8 mouse cellular contexts compared by ENCODE assay signal in genomic region chr13:107601132-107601439, GRCm38 (mm10).
DNase-seq lines count a peak whose midpoint lies in the region; ATAC-seq lines count a peak whose summit lies in the region.
"Had no signal": no experiment of that assay in that cellular context is flagged by ENCODE, and none has a peak within 500 bp of the region (broad histone marks: within the 10 kb centered on the region; RNA-seq: fewer than 3 reads in every experiment).

No protein-coding gene starts in this region.

- H3K4me2 ChIP-seq in liver, embryonic 13.5 days = 0 out of 2 replicates have a peak overlapping the region, but pooled peaks have one; percentile 37
- no peak overlapping the region; the same call in 1 of the 2 replicates for H3K4me2 ChIP-seq in liver, embryonic 11.5 days
- H3K4me2 ChIP-seq in embryonic facial prominence, embryonic 12.5 days (replicated peaks) = peak overlapping the region; percentile 26; the same call in 1 of the 2 replicates
- H3K4me2 ChIP-seq in hindbrain, embryonic 16.5 days (ENCODE audit: low read length) = peak overlapping the region; percentile 40
- peak overlapping the region; percentile 45; the same call in 1 of the 2 replicates for H3K4me2 ChIP-seq in neural tube, embryonic 12.5 days (replicated peaks)

- 74% methylated on average over 4 of the region's 4 CpGs for WGBS in liver, embryonic 13.5 days (ENCODE audit: insufficient replicate concordance)
- 76% methylated on average over 4 of the region's 4 CpGs for WGBS in liver, embryonic 11.5 days
- 83% methylated on average over 4 of the region's 4 CpGs for WGBS in embryonic facial prominence, embryonic 12.5 days
- WGBS in hindbrain, embryonic 16.5 days = 86% methylated on average over 4 of the region's 4 CpGs
- 90% methylated on average over 4 of the region's 4 CpGs for WGBS in neural tube, embryonic 12.5 days

- no peaks in the 10 kb centered on the region for H3K36me3 ChIP-seq in liver, embryonic 13.5 days
- H3K36me3 ChIP-seq in liver, embryonic 11.5 days (ENCODE audit: control insufficient read depth, insufficient read depth, low read length) = no peaks in the 10 kb centered on the region
- H3K36me3 ChIP-seq in embryonic facial prominence, embryonic 12.5 days = no peaks in the 10 kb centered on the region
- no peaks in the 10 kb centered on the region for H3K36me3 ChIP-seq in hindbrain, embryonic 16.5 days (ENCODE audit: control insufficient read depth, insufficient read depth, low read length)
- H3K36me3 ChIP-seq in neural tube, embryonic 12.5 days = no peaks in the 10 kb centered on the region

- H3K4me3 ChIP-seq in liver, embryonic 13.5 days (replicated peaks) = no peak overlapping the region
- no peak overlapping the region for H3K4me3 ChIP-seq in liver, embryonic 11.5 days (ENCODE audit: low read depth, low read length)
- no peak overlapping the region for H3K4me3 ChIP-seq in embryonic facial prominence, embryonic 12.5 days
- H3K4me3 ChIP-seq in hindbrain, embryonic 16.5 days (ENCODE audit: low read length) = no peak overlapping the region
- H3K4me3 ChIP-seq in neural tube, embryonic 12.5 days = no peak overlapping the region

- H3K9me3 ChIP-seq in liver, embryonic 13.5 days (replicated peaks) = no peaks in the 10 kb centered on the region
- H3K9me3 ChIP-seq in liver, embryonic 11.5 days (ENCODE audit: control insufficient read depth, low read length) = no peaks in the 10 kb centered on the region
- H3K9me3 ChIP-seq in embryonic facial prominence, embryonic 12.5 days = no peaks in the 10 kb centered on the region
- no peaks in the 10 kb centered on the region; the same call in 1 of the 2 replicates for H3K9me3 ChIP-seq in hindbrain, embryonic 16.5 days (ENCODE audit: control insufficient read depth, low read length)
- peaks cover 7% of the 10 kb centered on the region; the same call in 1 of the 2 replicates for H3K9me3 ChIP-seq in neural tube, embryonic 12.5 days

- H3K27ac ChIP-seq in liver, embryonic 13.5 days = no peak overlapping the region
- H3K27ac ChIP-seq in liver, embryonic 11.5 days (ENCODE audit: low read depth, low read length) = no peak overlapping the region
- no peak overlapping the region for H3K27ac ChIP-seq in embryonic facial prominence, embryonic 12.5 days
- no peak overlapping the region for H3K27ac ChIP-seq in hindbrain, embryonic 16.5 days (ENCODE audit: low read depth, low read length)
- no peak overlapping the region for H3K27ac ChIP-seq in neural tube, embryonic 12.5 days

- no peaks in the 10 kb centered on the region for H3K27me3 ChIP-seq in liver, embryonic 13.5 days
- H3K27me3 ChIP-seq in liver, embryonic 11.5 days (replicated peaks; ENCODE audit: control insufficient read depth, insufficient read depth, low read length) = no peaks in the 10 kb centered on the region
- no peaks in the 10 kb centered on the region for H3K27me3 ChIP-seq in embryonic facial prominence, embryonic 12.5 days
- no peaks in the 10 kb centered on the region for H3K27me3 ChIP-seq in hindbrain, embryonic 16.5 days (replicated peaks; ENCODE audit: control insufficient read depth, insufficient read depth, low read length)
- no peaks in the 10 kb centered on the region; the same call in 1 of the 2 replicates for H3K27me3 ChIP-seq in neural tube, embryonic 12.5 days (replicated peaks)
- H3K27me3 ChIP-seq: Patski had no signal

- no peak for DNase-seq in liver, embryonic 13.5 days
- no peak for DNase-seq in liver, embryonic 11.5 days (ENCODE audit: low spot score)
- no peak for DNase-seq in gastrocnemius, postnatal 10 days
- DNase-seq in testis, postnatal 10 days (ENCODE audit: low spot score) = no peak

- peaks cover 4% of the 10 kb centered on the region; the same call in 1 of the 2 replicates for H3K4me1 ChIP-seq in liver, embryonic 13.5 days (replicated peaks)
- H3K4me1 ChIP-seq in liver, embryonic 11.5 days (replicated peaks; ENCODE audit: control insufficient read depth, insufficient read depth, low read length) = no peaks in the 10 kb centered on the region; the same call in 1 of the 2 replicates
- peaks cover 11% of the 10 kb centered on the region; the same call in 1 of the 2 replicates for H3K4me1 ChIP-seq in embryonic facial prominence, embryonic 12.5 days
- H3K4me1 ChIP-seq in hindbrain, embryonic 16.5 days (ENCODE audit: control insufficient read depth, insufficient read depth, low read depth, low read length) = peaks cover 6% of the 10 kb centered on the region; the same call in 1 of the 2 replicates
- peaks cover 23% of the 10 kb centered on the region for H3K4me1 ChIP-seq in neural tube, embryonic 12.5 days

- H3K9ac ChIP-seq in liver, embryonic 13.5 days = no peak overlapping the region
- H3K9ac ChIP-seq in liver, embryonic 11.5 days (ENCODE audit: low read depth, low read length) = no peak overlapping the region
- no peak overlapping the region for H3K9ac ChIP-seq in embryonic facial prominence, embryonic 12.5 days
- H3K9ac ChIP-seq in hindbrain, embryonic 16.5 days (ENCODE audit: low read depth, low read length) = no peak overlapping the region
- H3K9ac ChIP-seq in neural tube, embryonic 12.5 days = no peak overlapping the region

- peak; percentile 26; the same call in 1 of the 2 replicates for ATAC-seq in liver, embryonic 13.5 days (ENCODE audit: low read depth)
- ATAC-seq in liver, embryonic 11.5 days (replicated peaks; ENCODE audit: low FRiP score) = no peak
- no peak for ATAC-seq in embryonic facial prominence, embryonic 12.5 days (ENCODE audit: insufficient number of reproducible peaks, insufficient read depth, low FRiP score, low TSS enrichment)
- peak; percentile 43; the same call in 1 of the 2 replicates for ATAC-seq in hindbrain, embryonic 16.5 days
- ATAC-seq in neural tube, embryonic 12.5 days (ENCODE audit: low FRiP score, low read depth) = no peak; the same call in 1 of the 2 replicates
- ATAC-seq: Patski had no signal

Comparison
In these comparisons a context has a peak if more than half of its experiments do, and no peak if none do; other contexts are left out.
1. ATAC-seq: peak in liver, embryonic 13.5 days (single experiment) and hindbrain, embryonic 16.5 days (single experiment); none in liver, embryonic 11.5 days (single experiment), embryonic facial prominence, embryonic 12.5 days (single experiment) and neural tube, embryonic 12.5 days (single experiment).